Comparison of ENCODE assay signal across 25 mouse cellular contexts in the genomic region with DNA sequence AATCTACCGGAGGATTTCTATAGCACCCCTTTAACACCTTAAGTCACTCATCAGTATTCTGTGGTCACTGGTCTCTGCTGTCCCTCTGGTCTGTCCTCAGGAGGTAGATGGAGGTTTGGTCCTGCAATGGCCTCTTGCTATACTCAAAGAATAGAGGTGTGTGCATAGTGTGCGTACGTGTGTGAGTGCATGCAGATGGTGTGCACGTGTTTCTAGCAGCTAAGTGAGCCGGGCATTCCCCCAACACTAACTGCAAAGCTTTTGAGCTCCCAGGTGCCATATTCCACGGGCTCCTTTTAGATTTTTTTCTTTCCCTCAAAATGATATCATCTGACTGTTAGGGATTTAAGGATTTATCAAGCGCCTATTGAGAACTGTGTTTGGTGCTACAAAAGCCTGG.
A peak's percentile ranks its signal among the peaks of the same experiment; 100 is the strongest.
DNase-seq lines count a peak whose midpoint lies in the region; ATAC-seq and TF ChIP-seq lines count a peak whose summit lies in the region.
"Had no signal": no experiment of that assay in that cellular context is flagged by ENCODE, and none has a peak within 500 bp of the region (broad histone marks: within the 10 kb centered on the region; RNA-seq: fewer than 3 reads in every experiment).

No protein-coding gene starts in this region.

- peak overlapping the region; percentile 9; the same call in 1 of the 2 replicates for H3K27ac ChIP-seq in heart, embryonic 10.5 days
- H3K27ac ChIP-seq in limb, embryonic 12.5 days = 0 out of 2 replicates have a peak overlapping the region, but pooled peaks have one; percentile 3
- H3K27ac ChIP-seq in limb, embryonic 10.5 days = no peak overlapping the region
- H3K27ac ChIP-seq in limb, embryonic 15.5 days = peak overlapping the region; percentile 24; the same call in 1 of the 2 replicates
- H3K27ac ChIP-seq in stomach, postnatal 0 days (replicated peaks) = peak overlapping the region; percentile 35; the same call in 1 of the 2 replicates
- H3K27ac ChIP-seq: liver, embryonic 12.5 days; midbrain, embryonic 12.5 days; neural tube, embryonic 12.5 days had no signal

- no peak for ATAC-seq in limb, embryonic 12.5 days (ENCODE audit: insufficient number of reproducible peaks, insufficient read depth, low FRiP score, low TSS enrichment, low read depth)
- ATAC-seq in limb, embryonic 15.5 days (ENCODE audit: insufficient number of reproducible peaks, low FRiP score, low TSS enrichment, low read depth) = no peak
- ATAC-seq in stomach, postnatal 0 days (ENCODE audit: low FRiP score, low TSS enrichment) = no peak
- ATAC-seq: inflammation-experienced regulatory T-cells, adult 6 months; liver, embryonic 12.5 days had no signal

- no peak overlapping the region for H3K4me2 ChIP-seq in limb, embryonic 12.5 days
- no peak overlapping the region for H3K4me2 ChIP-seq in limb, embryonic 15.5 days
- H3K4me2 ChIP-seq in stomach, postnatal 0 days (replicated peaks; ENCODE audit: low read depth) = no peak overlapping the region
- H3K4me2 ChIP-seq: embryonic facial prominence, embryonic 13.5 days; hindbrain, embryonic 12.5 days; liver, embryonic 12.5 days; midbrain, embryonic 12.5 days; neural tube, embryonic 12.5 days had no signal

- H3K4me1 ChIP-seq in heart, embryonic 10.5 days = peaks cover 57% of the 10 kb centered on the region
- H3K4me1 ChIP-seq in limb, embryonic 12.5 days (replicated peaks) = peaks cover 54% of the 10 kb centered on the region
- peaks cover 35% of the 10 kb centered on the region; the same call in 1 of the 2 replicates for H3K4me1 ChIP-seq in limb, embryonic 10.5 days
- H3K4me1 ChIP-seq in limb, embryonic 15.5 days = peaks cover 23% of the 10 kb centered on the region
- peaks cover 2% of the 10 kb centered on the region; the same call in 1 of the 2 replicates for H3K4me1 ChIP-seq in stomach, postnatal 0 days (replicated peaks; ENCODE audit: control insufficient read depth, insufficient read depth)

- DNase-seq in heart, embryonic 10.5 days (ENCODE audit: low spot score) = no peak
- DNase-seq in heart, postnatal 4 days = no peak
- DNase-seq in limb, embryonic 10.5 days (ENCODE audit: low spot score) = no peak
- DNase-seq in stomach, postnatal 0 days (ENCODE audit: low spot score) = no peak
- no peak for DNase-seq in right cerebral cortex, postnatal 25 days
- DNase-seq: adrenal gland, postnatal 14 days; cerebellum, adult 2 months; cerebellum, postnatal 25 days; gastrocnemius, postnatal 10 days; kidney, adult 2 months; kidney, postnatal 10 days; left cerebral cortex, postnatal 4 days; lung, adult 18-20 months; lung, postnatal 10 days; right cerebral cortex, postnatal 14 days; thymus, adult 18-20 months; thymus, postnatal 4 days had no signal

- H3K36me3 ChIP-seq in heart, embryonic 10.5 days = peaks cover 9% of the 10 kb centered on the region; the same call in 1 of the 2 replicates
- H3K36me3 ChIP-seq in limb, embryonic 12.5 days = peaks cover 13% of the 10 kb centered on the region; the same call in 1 of the 2 replicates
- peaks cover 11% of the 10 kb centered on the region for H3K36me3 ChIP-seq in limb, embryonic 10.5 days
- 0 out of 2 replicates have a peak, but pooled peaks cover 3% of the 10 kb centered on the region for H3K36me3 ChIP-seq in limb, embryonic 15.5 days
- 0 out of 2 replicates have a peak, but pooled peaks cover 3% of the 10 kb centered on the region for H3K36me3 ChIP-seq in stomach, postnatal 0 days (ENCODE audit: control insufficient read depth, insufficient read depth, low read length)
- H3K36me3 ChIP-seq: liver, embryonic 12.5 days had no signal

- H3K9ac ChIP-seq in limb, embryonic 12.5 days (replicated peaks) = no peak overlapping the region
- no peak overlapping the region for H3K9ac ChIP-seq in limb, embryonic 15.5 days
- H3K9ac ChIP-seq in stomach, postnatal 0 days (ENCODE audit: low read length) = no peak overlapping the region
- H3K9ac ChIP-seq: embryonic facial prominence, embryonic 13.5 days; hindbrain, embryonic 12.5 days; liver, embryonic 12.5 days; midbrain, embryonic 12.5 days; neural tube, embryonic 12.5 days had no signal

- no peaks in the 10 kb centered on the region for H3K27me3 ChIP-seq in heart, embryonic 10.5 days (ENCODE audit: insufficient read depth, poor library complexity, severe bottlenecking)
- no peaks in the 10 kb centered on the region for H3K27me3 ChIP-seq in limb, embryonic 12.5 days
- H3K27me3 ChIP-seq in limb, embryonic 10.5 days (ENCODE audit: low read depth, poor library complexity, severe bottlenecking) = no peaks in the 10 kb centered on the region
- H3K27me3 ChIP-seq in limb, embryonic 15.5 days = no peaks in the 10 kb centered on the region
- H3K27me3 ChIP-seq in stomach, postnatal 0 days (ENCODE audit: control insufficient read depth, insufficient read depth, low read length) = no peaks in the 10 kb centered on the region
- H3K27me3 ChIP-seq: embryonic facial prominence, embryonic 13.5 days; hindbrain, embryonic 12.5 days; liver, embryonic 12.5 days; midbrain, embryonic 12.5 days; neural tube, embryonic 12.5 days had no signal

- no peak overlapping the region for H3K4me3 ChIP-seq in heart, embryonic 10.5 days
- no peak overlapping the region for H3K4me3 ChIP-seq in limb, embryonic 12.5 days (replicated peaks)
- no peak overlapping the region for H3K4me3 ChIP-seq in limb, embryonic 10.5 days
- no peak overlapping the region for H3K4me3 ChIP-seq in limb, embryonic 15.5 days
- no peak overlapping the region for H3K4me3 ChIP-seq in stomach, postnatal 0 days (ENCODE audit: low read depth, low read length)
- H3K4me3 ChIP-seq: embryonic facial prominence, embryonic 13.5 days; hindbrain, embryonic 12.5 days; liver, embryonic 12.5 days; midbrain, embryonic 12.5 days; neural tube, embryonic 12.5 days had no signal

- TF ChIP-seq EP300 in stomach, postnatal 0 days (optimal IDR thresholded peaks at IDR 0.05) = no peak

- H3K9me3 ChIP-seq in heart, embryonic 10.5 days = no peaks in the 10 kb centered on the region
- H3K9me3 ChIP-seq in limb, embryonic 12.5 days = no peaks in the 10 kb centered on the region
- H3K9me3 ChIP-seq in limb, embryonic 10.5 days (replicated peaks) = no peaks in the 10 kb centered on the region
- H3K9me3 ChIP-seq in limb, embryonic 15.5 days = no peaks in the 10 kb centered on the region
- no peaks in the 10 kb centered on the region for H3K9me3 ChIP-seq in stomach, postnatal 0 days (ENCODE audit: control insufficient read depth, low read length)
- H3K9me3 ChIP-seq: embryonic facial prominence, embryonic 13.5 days; hindbrain, embryonic 12.5 days; liver, embryonic 12.5 days; midbrain, embryonic 12.5 days; neural tube, embryonic 12.5 days had no signal

- WGBS in heart, embryonic 10.5 days = 81% methylated on average over 7 of the region's 7 CpGs
- 72% methylated on average over 7 of the region's 7 CpGs for WGBS in limb, embryonic 12.5 days
- WGBS in limb, embryonic 10.5 days = 87% methylated on average over 7 of the region's 7 CpGs
- WGBS in limb, embryonic 15.5 days = 47% methylated on average over 7 of the region's 7 CpGs
- WGBS in stomach, postnatal 0 days = 49% methylated on average over 7 of the region's 7 CpGs

- no peak for TF ChIP-seq CTCF in stomach, postnatal 0 days (IDR thresholded peaks at IDR 0.05; ENCODE audit: low read depth)
